Mouse (Mus musculus) megakaryocyte, embryonic 14.5 days (primary cell): Measurements from ENCODE around the gene Aes.

ENCODE experiments used
- FLI1 ChIP-seq: IDR thresholded peaks from 2 replicates; pipeline ENCODE4 v1.6.1; 2012; ENCODE audit warnings: low read length, inconsistent platforms, mixed read lengths
- GATA1 ChIP-seq: IDR thresholded peaks from 3 replicates; pipeline ENCODE4 v1.6.1; 2012; ENCODE audit warnings: mixed read lengths, low read length, inconsistent platforms, borderline replicate concordance

DNA sequence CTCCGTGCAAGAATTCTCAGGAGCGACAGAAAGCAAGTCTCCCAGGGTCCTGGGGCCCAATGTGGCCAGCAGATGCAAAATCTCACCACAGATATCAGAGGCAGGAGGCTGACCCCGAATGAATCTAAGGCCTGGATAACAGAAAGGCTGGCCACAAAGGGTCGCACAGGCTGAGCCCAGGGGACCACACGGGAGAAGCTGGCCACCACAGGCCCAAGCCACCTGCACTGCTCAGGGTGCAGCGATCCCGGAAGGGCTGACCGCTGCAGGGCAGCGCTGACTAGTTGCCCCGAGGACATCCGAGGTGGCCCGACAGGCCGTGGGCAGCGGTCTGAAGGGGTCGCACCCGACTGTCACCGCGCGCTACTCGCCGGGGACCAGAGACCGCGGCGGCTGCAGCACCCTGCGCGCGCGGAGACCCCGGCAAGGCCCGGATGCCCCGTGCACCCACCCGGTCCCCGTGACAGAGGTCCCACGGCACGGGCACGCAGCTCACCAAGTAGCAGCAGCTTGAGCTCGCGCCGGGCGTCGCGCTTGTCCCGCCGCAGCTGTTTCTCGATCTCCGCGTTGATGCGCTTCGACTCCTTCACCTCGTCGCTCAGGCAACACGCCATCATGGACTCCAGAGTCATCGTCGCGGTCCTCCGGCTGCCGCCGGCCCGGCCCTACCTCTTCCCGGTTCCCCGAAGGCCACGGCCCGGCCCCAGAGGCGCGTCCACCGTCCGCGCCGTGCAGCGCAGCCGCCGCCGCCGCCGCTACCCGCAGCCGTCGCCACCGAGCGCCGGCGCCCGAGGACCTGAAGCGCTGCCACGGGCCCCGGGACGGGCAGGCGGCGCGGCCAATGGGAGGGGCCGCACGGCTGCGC lies 14.8 kb upstream of the Aes start:
- no peak for TF ChIP-seq GATA1
- no peak for TF ChIP-seq FLI1
